Mouse (Mus musculus) cerebellum, adult 2 months (tissue): ENCODE data around the gene Nrxn1. TPM values are rescaled to one million over a fixed set of nuclear protein-coding genes. Genes with fewer than 3 reads are reported as not detected.
"Not testable (repeated sequence)": the region's sequence is repeated elsewhere in the genome, so short reads cannot be mapped to it uniquely, and the experiment has no call there.

Experiments used
- DNase-seq, 2 experiments: peaks; one replicate each; pipeline ENCODE4 v3.0.0; 2021
- H3K27ac ChIP-seq: fragments of 200-500 bp; 2 replicates; pipeline ENCODE4 v1.5.1; 2012; ENCODE audit warnings: low read length, control low read depth, inconsistent platforms; ENCODE audit not compliant: insufficient read depth
- H3K27me3 ChIP-seq: fragments of 200-500 bp; 2 replicates; pipeline ENCODE4 v1.6.1; 2012; ENCODE audit warnings: inconsistent platforms, mild to moderate bottlenecking, low read length, moderate library complexity; ENCODE audit not compliant: control insufficient read depth, insufficient read depth
- H3K4me1 ChIP-seq: fragments of 200-500 bp; 2 replicates; pipeline ENCODE4 v1.6.1; 2011; ENCODE audit warnings: low read length; ENCODE audit not compliant: control insufficient read depth, insufficient read depth
- H3K4me3 ChIP-seq: fragments of 200-500 bp; replicated peaks from 2 replicates; pipeline ENCODE3; 2011; ENCODE audit warnings: mild to moderate bottlenecking, low read depth, low read length, control low read depth; ENCODE audit not compliant: insufficient read depth
- CTCF ChIP-seq: fragments of 200-500 bp; IDR thresholded peaks from 2 replicates; pipeline ENCODE4 v1.5.1; 2011; ENCODE audit warnings: low read depth, mild to moderate bottlenecking, control low read depth, low read length, moderate library complexity, borderline replicate concordance; ENCODE audit not compliant: insufficient read depth
- POLR2A ChIP-seq: fragments of 200-500 bp; IDR thresholded peaks from 2 replicates; pipeline ENCODE4 v1.6.1; 2011; ENCODE audit warnings: low read length, control low read depth, borderline replicate concordance; ENCODE audit not compliant: insufficient read depth
- WGBS: fragments of 180-500 bp; shearing (Covaris S2); methylation state at CpG from one replicate; pipeline ENCODE4 v1.1.7; 2018; 5-methylcytosine and 5-hydroxymethylcytosine counted together
- polyA plus RNA-seq: library from polyadenylated mRNA; depleted of rRNA; stranded (reverse); fragments of >200 nt; gene quantifications from 2 replicates; pipeline ENCODE4 v1.2.3, GENCODE M21; 2012

The Nrxn1 gene
- polyA plus RNA-seq, 1 experiment, result 143 TPM

DNA sequence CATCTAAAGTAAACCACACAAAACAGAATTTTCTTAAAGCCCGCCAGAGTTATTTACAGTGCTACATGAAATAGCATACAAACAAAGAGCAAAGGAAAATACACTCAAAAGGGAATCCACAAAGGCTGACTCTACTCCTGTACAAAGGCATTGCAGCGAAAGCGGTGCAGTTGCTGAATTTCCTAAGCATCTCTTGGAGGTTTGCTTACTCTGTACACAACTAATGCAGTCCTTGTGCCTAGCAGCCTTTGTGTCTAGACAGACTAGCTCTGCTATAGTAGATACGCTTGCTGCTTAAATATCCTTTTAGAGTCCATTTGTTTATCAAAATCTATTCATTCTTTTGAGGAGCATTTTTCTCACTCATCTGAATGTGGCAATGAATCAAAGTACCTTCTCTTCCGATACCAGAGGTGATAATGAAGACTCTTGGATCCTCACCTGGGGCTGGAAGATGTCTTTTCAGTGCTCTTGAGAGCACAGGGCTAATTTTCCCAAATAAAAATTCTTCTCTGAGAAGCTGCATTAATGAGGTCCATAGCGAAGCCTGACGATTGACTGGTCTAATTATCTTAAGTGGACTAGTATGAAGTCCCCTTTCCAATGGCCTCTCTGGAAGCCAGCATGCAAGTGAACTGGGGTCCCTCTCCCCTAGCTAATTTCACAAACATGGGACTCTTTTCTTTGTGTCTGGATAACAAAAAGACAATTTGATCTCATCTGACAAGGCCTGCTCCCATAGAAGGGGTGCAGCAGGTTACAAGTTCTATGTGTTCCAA is 845.6 kb downstream of the Nrxn1 start:
- DNase-seq, result no peak
- TF ChIP-seq CTCF (no peak), POLR2A (no peak)
- Histone ChIP-seq H3K27me3 (no peaks in the 10 kb centered on the region), H3K4me1 (no peaks in the 10 kb centered on the region), H3K4me3 (no peak overlapping the region), H3K27ac (no peak overlapping the region)
- WGBS, result 92% methylated on average over 7 of the region's 7 CpGs

- Histone ChIP-seq H3K27ac (no peak overlapping the region), H3K27me3 (no peaks in the 10 kb centered on the region), H3K4me1 (no peaks in the 10 kb centered on the region), H3K4me3 (no peak overlapping the region)
- no peak for DNase-seq
- TF ChIP-seq POLR2A, result no peak
- TF ChIP-seq CTCF, result no peak
- 41% methylated on average over 2 of the region's 2 CpGs for WGBS
These were observed 848.5 kb downstream of the Nrxn1 start for GRCm38 (mm10) chr17:90244339-90244738.

GRCm38 (mm10) chr17:90238964-90239363 is 853.9 kb downstream of the Nrxn1 start:
- WGBS, result 93% methylated on average over 3 of the region's 3 CpGs
- TF ChIP-seq POLR2A (no peak), CTCF (no peak)

DNA sequence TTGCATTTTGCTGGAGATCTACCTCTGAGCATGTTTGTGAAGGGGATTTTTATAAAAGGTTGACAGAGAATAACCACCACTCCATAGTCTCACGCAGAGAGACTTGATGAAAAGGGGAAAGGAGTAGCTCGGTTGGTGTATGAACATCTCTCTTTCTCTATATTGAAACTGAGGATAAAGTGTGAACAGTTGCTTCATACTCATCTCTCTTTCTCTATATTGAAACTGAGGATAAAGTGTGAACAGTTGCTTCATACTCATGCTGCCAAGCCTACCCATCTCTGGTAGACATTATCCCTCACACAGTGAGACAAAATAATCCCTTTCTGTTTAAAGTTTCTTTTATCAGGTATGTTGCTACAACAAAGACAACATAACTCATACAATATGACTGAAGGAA is 854.4 kb downstream of the Nrxn1 start:
- DNase-seq, result no peak
- no peak overlapping the region for H3K27ac ChIP-seq
- TF ChIP-seq CTCF, result no peak
- TF ChIP-seq POLR2A, result no peak
- H3K27me3 ChIP-seq, result no peaks in the 10 kb centered on the region
- no peaks in the 10 kb centered on the region for H3K4me1 ChIP-seq
- 88% methylated on average over 2 of the region's 2 CpGs for WGBS
- no peak overlapping the region for H3K4me3 ChIP-seq

More at GRCm38 (mm10) chr17:90238964-90239363, 853.9 kb downstream of the Nrxn1 start:
- Histone ChIP-seq H3K4me3 (no peak overlapping the region), H3K27ac (no peak overlapping the region), H3K27me3 (no peaks in the 10 kb centered on the region), H3K4me1 (no peaks in the 10 kb centered on the region)
- no peak for DNase-seq

DNA sequence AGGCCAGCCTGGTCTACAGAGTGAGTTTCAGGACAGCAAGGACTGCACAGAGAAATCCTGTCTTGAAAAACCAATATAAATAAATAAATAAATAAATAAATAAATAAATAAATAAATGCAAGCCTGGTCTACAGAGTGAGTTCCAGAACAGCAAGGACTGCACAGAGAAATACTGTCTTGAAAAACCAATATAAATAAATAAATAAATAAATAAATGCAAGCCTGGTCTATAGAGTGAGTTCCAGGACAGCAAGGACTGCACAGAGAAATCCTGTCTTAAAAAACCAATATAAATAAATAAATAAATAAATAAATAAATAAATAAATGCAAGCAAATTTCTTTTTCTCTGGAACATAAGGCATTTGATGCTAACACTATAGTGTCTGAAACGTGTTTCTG is 857.2 kb downstream of the Nrxn1 start:
- H3K4me3 ChIP-seq, H3K4me1 ChIP-seq, H3K27me3 ChIP-seq, DNase-seq, H3K27ac ChIP-seq: not testable (repeated sequence)
- WGBS, result 88% methylated on average over 1 of the region's 1 CpGs

DNA sequence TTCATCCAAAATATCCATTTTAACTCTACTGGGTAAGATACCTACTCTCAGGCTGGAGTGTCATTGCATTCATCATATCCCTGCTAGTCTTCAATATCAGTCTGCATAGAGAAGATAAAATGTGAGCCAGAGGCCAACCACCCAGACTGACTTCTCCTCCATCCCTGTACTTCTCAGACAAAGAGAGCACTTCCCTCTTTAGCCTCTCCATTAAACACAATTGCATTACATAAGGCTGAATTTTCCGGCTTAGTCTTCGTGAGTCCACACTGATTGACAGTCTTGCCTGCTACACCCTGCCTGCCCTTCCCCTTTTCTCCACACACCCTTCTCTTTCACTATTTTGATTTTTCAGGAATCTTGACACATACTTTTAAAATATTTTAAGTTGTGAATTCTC is 858.1 kb downstream of the Nrxn1 start:
- Histone ChIP-seq H3K27ac (no peak overlapping the region), H3K27me3 (no peaks in the 10 kb centered on the region), H3K4me3 (no peak overlapping the region), H3K4me1 (no peaks in the 10 kb centered on the region)
- WGBS, result 83% methylated on average over 2 of the region's 2 CpGs
- no peak for TF ChIP-seq CTCF
- no peak for TF ChIP-seq POLR2A
- no peak for DNase-seq

DNA sequence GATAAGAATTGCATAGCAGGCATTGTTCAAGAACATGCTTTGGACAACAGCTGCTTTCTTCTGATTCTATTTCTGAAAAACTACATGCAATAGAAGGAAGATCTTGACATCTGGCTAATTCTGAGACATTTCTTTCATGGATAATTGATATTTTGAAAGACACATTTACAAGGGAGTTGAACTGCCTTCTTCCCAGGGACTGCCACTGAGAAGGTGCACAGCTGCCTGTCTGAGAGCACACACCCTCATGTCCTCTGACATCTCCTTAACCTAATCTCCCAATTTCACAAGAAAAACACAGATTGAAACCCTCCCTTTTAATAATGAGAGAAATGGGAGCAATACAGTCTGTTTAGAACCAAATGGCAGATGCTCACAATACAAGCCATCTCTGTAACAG is 884.3 kb downstream of the Nrxn1 start:
- H3K4me1 ChIP-seq, result no peaks in the 10 kb centered on the region
- DNase-seq, result no peak
- H3K4me3 ChIP-seq, result no peak overlapping the region
- H3K27me3 ChIP-seq, result no peaks in the 10 kb centered on the region
- H3K27ac ChIP-seq, result no peak overlapping the region
- no peak for TF ChIP-seq POLR2A
- TF ChIP-seq CTCF, result no peak

- WGBS, result 34% methylated on average over 5 of the region's 5 CpGs
- H3K4me3 ChIP-seq, result no peak overlapping the region
- no peak for DNase-seq
- H3K27me3 ChIP-seq, result no peaks in the 10 kb centered on the region
- H3K27ac ChIP-seq, result no peak overlapping the region
- no peaks in the 10 kb centered on the region for H3K4me1 ChIP-seq
- no peak for TF ChIP-seq POLR2A
- no peak for TF ChIP-seq CTCF
These were observed 885.3 kb downstream of the Nrxn1 start for GRCm38 (mm10) chr17:90207617-90208016.

DNA sequence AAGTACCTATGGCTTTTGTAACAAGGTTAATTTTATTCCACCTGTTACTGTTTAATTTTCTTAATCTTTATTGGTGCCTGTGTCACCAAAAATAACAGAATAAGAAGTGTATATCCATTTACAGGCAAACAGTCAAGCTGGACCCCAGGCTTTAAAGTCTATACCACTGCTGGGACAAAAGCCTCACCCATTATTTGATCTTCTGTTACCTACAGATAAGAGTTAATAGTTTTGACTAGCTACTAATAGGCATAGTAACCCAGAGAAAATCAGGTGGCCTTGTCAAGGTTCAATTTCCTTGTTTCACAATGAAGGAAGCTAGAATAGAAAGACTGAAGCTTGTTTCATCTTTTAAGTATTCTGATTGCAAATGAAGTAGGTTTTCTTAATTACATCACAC is 888.9 kb downstream of the Nrxn1 start:
- no peak for DNase-seq
- Histone ChIP-seq H3K4me3 (no peak overlapping the region), H3K4me1 (no peaks in the 10 kb centered on the region), H3K27ac (no peak overlapping the region), H3K27me3 (no peaks in the 10 kb centered on the region)
- TF ChIP-seq POLR2A (no peak), CTCF (no peak)
